Mouse (Mus musculus) brain, embryonic 14.5 days (tissue): ENCODE results near the gene Atxn2.

ENCODE experiments used
- CTCF ChIP-seq: fragments of 200-500 bp; IDR thresholded peaks from 2 replicates; pipeline ENCODE4 v1.5.1; 2012; ENCODE audit warnings: inconsistent platforms, mild to moderate bottlenecking, moderate library complexity, borderline replicate concordance; ENCODE audit not compliant: insufficient read depth, insufficient read length; ENCODE audit errors: extremely low read depth
- POLR2A ChIP-seq: fragments of 200-500 bp; IDR thresholded peaks from 2 replicates; pipeline ENCODE4 v1.6.1; 2012; ENCODE audit warnings: mild to moderate bottlenecking, inconsistent platforms, borderline replicate concordance; ENCODE audit not compliant: poor library complexity, insufficient read depth, insufficient read length, severe bottlenecking; ENCODE audit errors: extremely low read depth

DNA sequence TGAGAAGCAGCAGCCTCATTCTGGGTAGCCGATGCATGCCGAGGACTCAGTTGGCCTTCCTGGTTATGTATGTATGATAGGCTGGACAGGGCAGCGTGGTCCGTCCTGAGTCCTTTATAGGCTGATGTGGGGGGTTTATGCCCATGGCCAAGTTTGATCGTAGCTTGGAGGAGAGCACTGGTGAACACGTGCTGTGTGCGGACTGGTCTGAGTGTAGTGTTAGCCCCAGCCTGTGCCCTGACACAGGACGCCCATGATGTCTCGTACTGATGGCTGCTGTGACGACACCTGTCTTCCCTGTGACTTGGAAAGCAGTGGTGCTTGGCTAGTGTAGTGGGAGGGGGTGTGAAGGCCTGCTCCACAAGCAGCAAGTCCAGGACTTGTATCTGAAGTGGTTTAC is 102.6 kb downstream of the Atxn2 start:
- TF ChIP-seq POLR2A (no peak), CTCF (no peak)
